Mouse (Mus musculus) megakaryocyte, embryonic 14.5 days (primary cell): ENCODE data around the gene Prkcz.

Experiments used
- FLI1 ChIP-seq: IDR thresholded peaks from 2 replicates; pipeline ENCODE4 v1.6.1; 2012; ENCODE audit warnings: low read length, inconsistent platforms, mixed read lengths
- GATA1 ChIP-seq: IDR thresholded peaks from 3 replicates; pipeline ENCODE4 v1.6.1; 2012; ENCODE audit warnings: mixed read lengths, low read length, inconsistent platforms, borderline replicate concordance

DNA sequence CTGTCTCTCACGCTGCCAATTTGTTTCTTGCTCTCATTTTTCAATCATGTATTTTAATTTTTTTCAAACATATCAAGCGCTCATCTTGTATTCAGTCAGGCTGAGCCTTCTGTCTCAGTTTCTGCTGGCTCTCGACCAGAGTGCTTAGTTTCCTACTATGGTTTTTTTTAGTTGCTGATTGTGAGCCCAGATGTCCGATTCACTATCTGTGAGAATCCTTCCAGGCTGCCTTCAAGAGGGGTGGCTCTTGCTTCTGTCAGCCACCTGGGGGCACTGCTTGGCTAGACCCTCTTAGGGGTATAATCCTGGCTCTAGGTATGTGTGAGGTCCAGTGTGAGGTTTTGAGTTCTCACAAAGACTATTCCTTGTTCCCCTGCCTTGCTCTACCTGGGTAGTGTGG, 65.2 kb downstream of the Prkcz start:
- TF ChIP-seq FLI1 (no peak), GATA1 (no peak)
